Mouse (Mus musculus) testis, adult 2 months (tissue): ENCODE measurements around the gene Olfr248.

Experiments
- CTCF ChIP-seq: fragments of 200-500 bp; IDR thresholded peaks from 2 replicates; pipeline ENCODE4 v1.5.1; 2012; ENCODE audit warnings: low read depth, mild to moderate bottlenecking, inconsistent platforms, low read length, moderate library complexity; ENCODE audit not compliant: control insufficient read depth, insufficient read depth, insufficient replicate concordance
- POLR2A ChIP-seq: fragments of 200-500 bp; IDR thresholded peaks from 2 replicates; pipeline ENCODE4 v1.6.1; 2012; ENCODE audit warnings: low read depth, mild to moderate bottlenecking, inconsistent platforms, low read length, moderate library complexity; ENCODE audit not compliant: control insufficient read depth

- no peak for TF ChIP-seq CTCF
- TF ChIP-seq POLR2A: no peak
These were observed 25.9 kb upstream of the Olfr248 start, which contains the start of gene Olfr417 for GRCm38 (mm10) chr1:174364882-174365451.
